Mouse (Mus musculus): ENCODE data around the gene Lcn9.
"Not testable (repeated sequence)": the region's sequence is repeated elsewhere in the genome, so short reads cannot be mapped to it uniquely, and the experiment has no call there.

The Lcn9 gene

GRCm38 (mm10) chr2:25822806-25823205, at the start of gene Lcn9:
TSS of gene Lcn9 (plus strand) at chr2:25823153.
- no peak for DNase-seq (ENCODE audit: low spot score)

GRCm38 (mm10) chr2:25773507-25773906, 49.4 kb upstream of the Lcn9 start:
- DNase-seq (ENCODE audit: low spot score) = no peak

GRCm38 (mm10) chr2:25774640-25775039, 48.3 kb upstream of the Lcn9 start:
- no peak for DNase-seq (ENCODE audit: low spot score)

GRCm38 (mm10) chr2:25775991-25776390, 47.0 kb upstream of the Lcn9 start:
- no peak for DNase-seq (ENCODE audit: low spot score)

- no peak for DNase-seq (ENCODE audit: low spot score)
These were observed 46.2 kb upstream of the Lcn9 start, which contains the start of gene Lcn11 for GRCm38 (mm10) chr2:25776717-25777116. TSS of gene Lcn11 (plus strand) at chr2:25777017.

GRCm38 (mm10) chr2:25779076-25779475, 43.9 kb upstream of the Lcn9 start:
- DNase-seq (ENCODE audit: low spot score) = no peak

GRCm38 (mm10) chr2:25780921-25781320, 42.0 kb upstream of the Lcn9 start:
- DNase-seq (ENCODE audit: low spot score) = no peak

GRCm38 (mm10) chr2:25781957-25782356, 41.0 kb upstream of the Lcn9 start, which contains the start of gene Gm13539:
TSS of gene Gm13539 (plus strand) at chr2:25782257.
- DNase-seq (ENCODE audit: low spot score) = no peak

GRCm38 (mm10) chr2:25785573-25786322, 37.2 kb upstream of the Lcn9 start:
- no peak for DNase-seq (ENCODE audit: low spot score)

- DNase-seq (ENCODE audit: low spot score) = no peak
These were observed 33.9 kb upstream of the Lcn9 start for GRCm38 (mm10) chr2:25789092-25789491.

- DNase-seq (ENCODE audit: low spot score) = no peak
These were observed 25.3 kb upstream of the Lcn9 start for GRCm38 (mm10) chr2:25797635-25798034.

- DNase-seq (ENCODE audit: low spot score) = no peak
These were observed 24.9 kb upstream of the Lcn9 start for GRCm38 (mm10) chr2:25798065-25798464.

GRCm38 (mm10) chr2:25811711-25812110, 11.2 kb upstream of the Lcn9 start:
- no peak for DNase-seq (ENCODE audit: low spot score)

GRCm38 (mm10) chr2:25813364-25813763, 9.6 kb upstream of the Lcn9 start:
- DNase-seq (ENCODE audit: low spot score) = no peak

- not testable (repeated sequence) for DNase-seq (ENCODE audit: low spot score)
These were observed 7.2 kb upstream of the Lcn9 start, which contains the start of gene Glt6d1 for GRCm38 (mm10) chr2:25815748-25816147. TSS of gene Glt6d1 (minus strand) at chr2:25815848.

- no peak for DNase-seq (ENCODE audit: low spot score)
These were observed 1.8 kb downstream of the Lcn9 start for GRCm38 (mm10) chr2:25824751-25825150.

- DNase-seq (ENCODE audit: low spot score) = no peak
These were observed 5.5 kb downstream of the Lcn9 start for GRCm38 (mm10) chr2:25828344-25828947.

GRCm38 (mm10) chr2:25830786-25831185, 7.8 kb downstream of the Lcn9 start:
- DNase-seq (ENCODE audit: low spot score) = no peak

- DNase-seq (ENCODE audit: low spot score) = peak; percentile 56
These were observed 13.3 kb downstream of the Lcn9 start for GRCm38 (mm10) chr2:25836291-25836690.

- no peak for DNase-seq (ENCODE audit: low spot score)
These were observed 19.2 kb downstream of the Lcn9 start for GRCm38 (mm10) chr2:25842161-25842560.

GRCm38 (mm10) chr2:25842758-25843157, 19.8 kb downstream of the Lcn9 start:
- no peak for DNase-seq (ENCODE audit: low spot score)

- no peak for DNase-seq (ENCODE audit: low spot score)
These were observed 21.1 kb downstream of the Lcn9 start for GRCm38 (mm10) chr2:25844097-25844496.

GRCm38 (mm10) chr2:25846516-25846915, 23.6 kb downstream of the Lcn9 start:
- DNase-seq (ENCODE audit: low spot score) = no peak

Data from spleen, adult 12 weeks (tissue).